Mouse (Mus musculus) layer of hippocampus, adult 11-12 months (tissue): ENCODE data around the gene AI481877.

Source experiments
- DNase-seq: peaks from one replicate; pipeline ENCODE4 v3.0.0; 2022; ENCODE audit warnings: low spot score

AI481877 gene

DNA sequence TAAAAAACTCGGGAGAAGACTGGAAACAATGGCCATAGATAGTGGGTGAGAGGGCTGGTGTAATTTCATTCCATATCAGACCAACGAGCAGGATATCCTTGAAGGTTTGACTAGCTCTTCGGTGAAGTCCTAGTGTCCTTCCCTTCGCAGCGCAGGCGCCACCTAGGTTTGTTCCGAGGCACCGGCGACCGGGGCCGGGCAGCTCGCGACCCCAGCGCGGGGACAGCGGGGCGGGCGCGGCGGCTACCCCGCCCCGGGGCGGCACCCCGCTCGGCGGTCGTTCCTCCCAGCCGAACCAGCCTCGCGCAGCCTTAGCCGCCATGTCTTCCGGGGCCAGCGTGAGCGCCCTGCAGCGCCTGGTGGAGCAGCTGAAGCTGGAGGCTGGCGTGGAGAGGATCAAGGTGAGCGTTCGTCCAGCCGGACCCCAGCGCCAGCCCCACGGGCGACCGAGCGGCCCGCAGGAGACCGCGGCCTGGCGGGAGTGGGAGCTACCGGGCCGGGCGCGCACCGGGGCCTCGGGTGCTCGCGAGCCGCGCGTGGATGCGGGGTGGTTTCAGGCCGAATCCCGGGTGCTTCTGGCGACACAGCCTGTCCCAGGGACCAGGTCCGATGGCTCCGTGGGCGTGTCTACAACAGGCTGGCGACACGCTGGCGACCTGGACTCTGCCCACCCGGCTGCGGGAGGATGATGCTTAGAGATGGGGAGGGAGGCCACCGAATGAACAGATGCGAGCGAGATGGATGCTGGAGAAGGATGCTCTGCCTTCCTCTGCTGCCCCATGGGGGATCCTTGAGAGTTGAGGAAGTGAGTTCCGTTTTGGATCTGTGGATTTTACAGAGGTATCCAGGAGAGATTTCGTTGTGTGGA lies 103.6 kb downstream of the AI481877 start, which contains the start of gene Gng10:
TSS of gene Gng10 (plus strand) at position 171 of the 868 bp plus-strand sequence.
- peak; percentile 63 for DNase-seq

DNA sequence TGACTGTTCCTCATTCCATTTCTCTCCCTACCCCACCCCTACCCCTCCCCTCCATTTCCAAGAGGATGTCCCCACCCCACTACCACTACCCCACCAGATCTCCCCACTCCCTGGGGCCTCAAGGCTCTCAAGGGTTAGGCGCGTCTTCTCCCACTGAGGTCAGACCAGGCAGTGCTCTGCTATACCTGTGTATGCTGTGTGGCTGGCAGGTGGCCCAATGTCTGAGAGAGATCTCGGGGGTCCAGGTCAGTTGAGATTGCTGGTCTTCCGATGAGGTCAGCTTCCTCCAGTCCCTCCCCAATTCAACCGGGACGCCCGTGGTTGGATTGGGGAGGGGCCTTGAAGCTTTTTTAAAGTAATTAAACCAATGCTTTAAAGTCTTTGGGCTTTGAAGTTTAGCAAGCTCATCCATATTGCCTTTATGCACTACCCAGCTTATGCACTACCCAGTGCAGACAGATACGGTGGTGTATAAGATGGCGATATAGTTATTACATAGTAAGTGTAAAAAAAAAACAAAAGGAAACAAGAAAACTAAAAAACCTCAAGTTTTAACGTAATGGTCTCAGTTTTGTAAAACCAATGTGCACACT lies 104.4 kb downstream of the AI481877 start:
- DNase-seq: no peak

DNA sequence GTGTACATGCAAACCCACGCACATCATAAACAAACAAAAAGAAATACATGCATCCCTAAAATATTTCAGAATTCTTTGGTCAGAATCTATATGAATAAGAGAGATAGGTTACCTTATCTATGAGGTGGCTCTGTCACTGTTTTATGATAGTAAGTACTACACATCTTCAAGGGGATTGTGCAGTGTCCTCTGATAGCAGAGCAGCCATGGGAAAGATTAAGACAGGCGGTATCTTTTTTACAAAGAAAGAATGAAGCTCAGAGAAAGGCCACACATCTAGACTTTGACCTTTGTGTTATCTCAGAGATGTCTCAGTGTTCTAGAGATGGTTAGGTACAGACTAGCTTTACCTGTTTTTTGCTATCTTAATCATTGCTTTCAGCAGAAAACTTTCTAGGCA lies 121.9 kb downstream of the AI481877 start:
- no peak for DNase-seq

DNA sequence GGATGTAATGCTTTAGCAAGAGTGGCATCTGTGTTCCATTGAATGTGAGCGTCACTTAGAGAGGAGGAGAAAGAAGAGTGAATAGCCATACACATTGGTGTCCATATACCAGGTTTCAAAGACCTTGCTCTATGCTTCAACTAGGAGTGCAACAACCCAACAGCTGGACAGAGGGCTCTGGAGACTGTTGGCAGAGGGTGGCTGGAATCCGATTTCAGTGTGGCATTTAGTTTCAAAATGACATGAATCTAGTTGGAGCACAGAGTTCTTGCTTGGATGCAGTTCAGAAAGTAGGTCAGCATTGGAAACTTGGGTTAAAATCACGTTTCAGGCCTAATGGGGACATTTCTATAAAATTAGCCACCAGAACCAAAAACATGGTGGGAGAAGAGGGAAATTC lies 123.6 kb downstream of the AI481877 start:
- no peak for DNase-seq

DNA sequence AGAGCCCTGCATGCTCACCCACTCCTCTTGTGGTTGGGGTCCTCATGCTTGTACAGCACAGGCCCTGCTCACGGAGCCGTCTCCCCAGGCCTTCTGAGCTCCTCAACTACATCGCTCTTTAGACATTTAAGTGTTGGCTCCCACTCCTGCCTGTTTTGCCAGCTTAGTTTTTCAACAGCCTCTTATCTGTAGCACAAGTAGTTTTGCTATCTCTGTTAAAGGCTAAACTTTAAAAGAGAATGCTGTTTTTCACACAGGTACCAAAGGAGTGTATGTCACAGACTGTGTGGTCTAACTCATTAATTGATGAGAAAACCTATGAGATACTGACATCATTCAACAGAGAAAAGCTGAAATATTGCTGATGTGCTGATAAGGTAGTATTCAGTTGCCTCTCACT lies 127.3 kb downstream of the AI481877 start:
- DNase-seq: no peak

DNA sequence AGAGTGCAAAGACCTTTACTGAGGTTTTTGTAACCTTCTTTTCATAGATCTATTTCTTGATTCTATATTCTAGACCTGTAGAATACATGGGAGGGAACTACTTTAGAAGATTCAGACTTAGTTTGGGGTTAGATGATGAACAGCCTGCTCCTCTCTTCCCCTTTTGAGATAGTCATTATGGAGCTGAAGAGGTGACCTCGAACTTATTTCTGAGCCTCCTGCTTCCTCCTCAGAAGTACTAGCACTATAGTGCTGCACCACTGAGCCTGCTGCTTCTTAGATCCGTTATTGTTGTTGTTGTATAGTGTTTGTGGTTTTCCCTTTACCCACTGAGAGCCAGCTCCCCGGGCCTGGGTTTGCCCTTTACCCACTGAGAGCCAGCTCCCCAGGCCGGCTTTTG lies 129.1 kb downstream of the AI481877 start:
- no peak for DNase-seq

DNA sequence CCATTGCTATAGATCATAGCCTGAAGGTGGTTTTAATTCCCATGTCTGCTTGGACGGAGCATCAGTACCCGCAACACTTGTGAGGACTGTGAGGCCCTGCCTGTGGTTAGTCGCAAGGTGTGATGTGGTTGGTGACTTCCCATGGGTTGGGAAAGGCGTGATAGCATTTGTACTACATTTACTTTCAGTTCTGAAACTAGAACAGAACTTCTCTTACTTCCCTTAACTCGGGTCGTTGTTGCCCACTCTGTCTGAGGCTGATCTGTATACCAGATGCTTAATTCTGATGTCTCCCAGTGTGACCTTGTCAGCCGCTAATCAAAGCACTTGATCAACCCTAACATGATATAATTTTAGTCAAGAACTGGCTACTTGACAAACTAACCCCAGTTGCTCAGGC lies 129.6 kb downstream of the AI481877 start:
- no peak for DNase-seq

DNA sequence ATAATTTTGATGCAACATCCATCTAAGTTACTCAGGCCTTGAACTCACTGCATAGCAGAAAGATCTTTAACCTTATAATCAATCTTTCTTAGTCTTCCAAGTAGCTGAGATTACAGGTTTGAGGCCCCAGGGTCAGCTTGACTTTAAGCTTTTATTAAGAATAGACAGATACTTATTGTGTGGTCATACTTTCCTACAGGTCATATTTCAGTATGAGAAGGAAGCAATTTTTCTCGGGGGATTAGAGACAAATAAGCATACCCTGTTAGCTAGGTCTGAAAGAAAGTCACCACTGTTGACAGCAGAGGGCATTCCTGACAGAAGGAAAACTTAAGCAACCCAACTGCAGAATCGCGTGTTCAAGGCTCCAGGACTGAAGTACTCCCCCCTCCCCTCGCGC lies 130.8 kb downstream of the AI481877 start:
- no peak for DNase-seq

DNA sequence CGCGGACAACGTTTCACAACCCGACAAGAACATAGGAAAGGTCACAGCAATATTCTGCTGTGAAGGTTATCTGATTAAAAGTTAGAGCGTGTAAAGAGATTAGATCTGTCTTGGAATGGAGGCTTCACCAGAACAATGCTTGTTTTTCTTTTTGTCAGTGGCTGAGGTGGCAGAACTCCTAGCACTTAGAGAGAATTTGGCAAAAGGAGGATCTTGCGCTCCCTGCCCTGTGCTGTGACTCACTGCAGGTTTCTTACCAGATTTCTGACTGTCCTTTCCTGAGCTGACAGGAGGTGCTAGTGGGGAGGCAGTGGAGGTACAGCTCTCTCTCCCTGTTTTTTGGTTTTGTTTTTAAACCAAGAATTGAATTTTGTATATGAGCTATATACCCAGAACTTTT lies 131.8 kb downstream of the AI481877 start:
- no peak for DNase-seq

DNA sequence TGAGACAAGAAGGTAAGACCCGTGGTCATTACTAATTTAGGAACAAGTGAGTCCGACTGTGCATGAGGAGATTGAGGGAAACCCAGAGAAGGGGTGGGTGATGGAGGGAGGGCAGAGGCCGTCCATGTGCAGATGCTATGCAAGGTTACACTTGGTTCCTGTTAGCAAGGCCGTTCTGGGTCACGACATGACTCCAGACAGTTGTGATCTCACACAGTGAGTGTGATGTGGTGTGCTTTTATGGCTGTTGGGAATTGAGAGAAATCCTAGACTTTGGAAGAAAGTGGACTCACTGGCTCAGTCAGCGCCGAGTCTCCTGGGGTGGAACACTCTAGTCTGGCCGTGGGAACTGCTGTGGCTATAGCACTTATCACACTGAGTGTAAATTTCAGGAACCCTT lies 132.6 kb downstream of the AI481877 start:
- DNase-seq: no peak

DNA sequence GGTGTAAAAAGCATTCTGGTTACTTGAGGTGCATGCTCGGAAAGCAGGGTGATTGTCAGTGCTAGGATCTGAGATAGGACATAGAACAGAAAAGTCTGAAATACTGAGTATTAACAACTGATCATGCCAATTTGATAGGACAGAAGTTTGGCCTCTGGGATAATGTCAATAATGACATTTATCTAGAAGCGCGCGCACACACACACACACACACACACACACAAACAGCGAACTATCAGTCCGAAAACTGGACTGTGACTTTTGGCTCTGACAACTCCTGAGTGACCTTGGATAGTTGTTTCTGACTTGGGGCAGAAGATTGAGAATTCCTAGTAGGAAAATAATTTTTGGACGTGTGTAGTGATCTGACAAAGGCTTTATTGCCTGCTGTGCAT lies 135.0 kb downstream of the AI481877 start:
- DNase-seq: no peak

DNA sequence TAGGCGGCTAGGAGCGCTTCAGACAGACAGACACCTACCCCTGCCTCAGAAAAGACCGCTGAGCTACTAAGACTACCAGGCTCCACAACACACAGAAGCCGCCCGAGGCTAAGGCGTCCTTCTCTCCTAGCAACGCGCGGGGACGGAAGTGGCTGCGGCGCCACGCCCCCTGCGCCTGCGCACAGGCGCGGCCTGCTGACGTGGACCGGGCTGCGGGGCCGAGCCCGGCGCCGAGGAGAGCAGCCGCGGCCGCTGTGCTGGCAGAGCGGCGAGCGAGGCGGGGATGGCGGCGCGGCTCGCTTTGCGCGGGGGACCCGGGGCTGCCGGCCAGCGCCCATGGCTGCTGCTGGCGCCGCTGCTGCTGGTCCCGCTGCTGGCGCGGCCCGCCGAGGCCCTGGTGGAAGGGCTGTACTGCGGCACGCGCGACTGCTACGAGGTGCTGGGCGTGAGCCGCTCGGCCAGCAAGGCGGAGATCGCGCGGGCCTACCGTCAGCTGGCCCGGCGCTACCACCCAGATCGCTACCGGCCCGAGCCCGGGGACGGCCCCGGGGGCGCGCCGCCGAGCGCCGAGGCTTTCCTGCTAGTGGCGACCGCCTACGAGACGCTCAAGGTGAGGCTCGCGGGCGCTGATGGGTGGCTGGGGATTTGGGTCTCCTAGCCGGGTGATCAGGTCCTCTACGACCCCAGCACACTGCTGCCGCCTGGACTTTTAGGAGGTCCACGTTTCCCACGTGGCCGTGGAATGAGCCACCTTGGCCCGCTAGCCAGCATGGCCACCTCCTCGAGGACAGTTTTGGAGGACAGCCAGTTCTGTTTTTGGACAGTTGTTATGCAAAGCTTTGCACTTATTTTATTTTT lies 135.6 kb downstream of the AI481877 start, which contains the start of gene Gm20503:
TSS of gene Gm20503 (plus strand) at position 263 of the 858 bp plus-strand sequence.
- DNase-seq: peak; percentile 89

DNA sequence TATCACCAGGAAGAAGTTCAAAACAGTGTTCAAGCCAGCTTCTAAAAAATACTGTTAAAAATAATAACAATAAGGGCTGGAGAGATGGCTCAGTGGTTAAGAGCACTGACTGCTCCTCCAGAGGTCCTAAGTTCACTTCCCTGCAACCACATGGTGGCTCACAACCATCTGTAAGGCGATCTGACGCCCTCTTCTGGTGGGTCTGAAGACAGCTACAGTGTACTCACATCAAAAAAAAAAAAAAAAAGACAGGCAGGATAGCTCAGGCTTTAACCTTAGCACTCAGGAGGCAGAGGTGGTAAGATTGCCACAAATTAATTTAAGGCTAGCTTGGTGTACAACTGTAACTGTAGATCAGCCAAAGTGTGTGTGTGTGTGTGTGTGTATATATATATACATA lies 138.2 kb downstream of the AI481877 start:
- no peak for DNase-seq

DNA sequence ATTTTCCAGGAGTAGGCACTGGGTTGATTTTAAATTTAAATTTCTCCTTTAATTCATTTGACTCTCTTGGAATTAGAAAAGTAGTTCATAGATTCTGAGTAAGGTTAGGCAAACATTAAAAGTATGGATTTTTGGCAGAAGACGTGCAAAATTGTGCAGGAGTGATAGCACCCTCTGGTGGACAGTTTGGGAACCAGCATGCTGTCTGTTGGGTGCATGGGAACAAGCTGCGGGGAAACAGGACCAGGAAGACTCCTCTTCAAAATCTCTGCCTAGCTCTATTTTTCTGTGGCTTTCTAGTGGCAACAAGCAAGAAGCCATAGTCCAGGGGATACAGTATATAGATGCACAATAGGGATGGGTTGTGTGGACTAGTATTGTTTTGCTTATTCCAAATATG lies 139.1 kb downstream of the AI481877 start:
- DNase-seq: peak; percentile 81

DNA sequence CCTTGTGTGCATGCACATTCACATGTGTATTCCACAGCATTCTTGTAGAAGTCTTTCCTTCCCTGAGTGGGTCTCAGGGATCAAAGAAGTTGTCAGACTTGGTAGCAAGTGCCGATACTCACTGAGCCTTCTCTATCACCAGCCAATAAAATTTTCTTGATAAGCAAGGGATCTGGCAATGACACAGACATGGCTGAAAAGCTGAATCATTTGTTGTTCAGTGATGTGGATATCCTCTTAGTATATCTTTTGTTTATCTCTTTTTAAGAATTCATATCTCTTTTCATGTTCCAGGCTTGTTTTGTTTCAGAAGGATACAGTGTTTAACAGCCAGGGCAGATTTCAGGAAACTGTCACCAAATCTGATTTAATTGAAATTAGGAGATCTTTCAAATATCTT lies 140.1 kb downstream of the AI481877 start:
- DNase-seq: no peak

DNA sequence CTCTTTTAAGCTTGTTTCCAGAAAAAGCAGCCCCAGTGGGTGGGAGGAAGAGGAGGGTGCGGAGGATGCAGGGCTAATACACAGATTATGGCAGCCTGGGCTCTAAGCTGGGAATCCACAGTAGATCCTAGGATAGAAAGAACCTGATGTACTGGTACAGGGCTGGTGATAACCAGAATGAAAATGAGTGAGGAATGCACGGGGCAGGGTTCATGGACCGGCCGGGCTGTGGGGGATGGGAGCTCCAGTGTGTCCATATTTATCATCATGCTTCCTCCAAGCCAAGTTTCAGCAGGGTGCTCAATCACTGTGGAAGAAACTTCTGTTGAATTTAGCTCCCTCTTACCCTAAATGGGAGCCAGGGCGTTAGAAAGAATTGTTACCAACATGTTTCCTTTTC lies 141.7 kb downstream of the AI481877 start:
- DNase-seq: no peak

DNA sequence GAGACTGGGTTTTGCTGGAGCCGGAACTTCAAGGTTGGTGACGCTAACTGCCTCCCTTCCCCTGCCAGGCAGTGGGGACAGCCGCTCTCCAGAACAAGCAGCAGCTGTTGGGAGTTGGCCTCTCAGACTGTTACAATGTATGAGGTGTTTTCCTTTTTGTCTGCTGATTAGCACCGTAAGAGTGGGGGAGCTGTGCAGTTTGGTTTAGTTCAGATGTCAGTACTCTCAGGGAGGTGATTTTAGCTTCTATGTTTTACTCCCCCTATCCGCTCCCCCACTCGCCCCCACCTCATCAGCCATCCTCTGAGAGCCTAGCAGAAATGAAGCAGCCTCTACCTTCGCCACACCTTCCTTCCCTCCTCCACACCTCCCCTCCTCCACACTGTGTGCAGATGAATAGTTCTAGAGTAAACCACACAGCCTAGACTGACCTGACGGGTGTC lies 143.5 kb downstream of the AI481877 start:
- DNase-seq: no peak

DNA sequence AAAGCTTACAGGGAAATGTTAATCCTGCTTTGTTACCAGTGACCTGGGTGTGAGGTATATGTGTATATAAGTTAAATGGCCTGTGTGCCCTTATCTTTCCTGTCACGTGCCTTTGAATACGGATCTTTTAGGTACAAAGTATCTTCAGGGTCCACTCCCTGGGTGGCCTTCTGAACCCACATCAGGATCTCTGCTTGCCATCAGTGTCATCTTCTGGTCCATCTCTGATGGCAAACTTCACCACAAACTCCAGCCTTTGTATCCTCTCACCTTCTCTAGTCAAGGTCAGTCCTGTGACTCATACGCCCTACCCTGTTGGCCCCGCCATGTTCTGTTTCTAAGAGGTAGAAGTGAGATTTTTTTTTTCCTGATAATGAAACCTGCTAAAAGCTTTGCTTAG lies 144.0 kb downstream of the AI481877 start, which contains the start of gene Dnajc25:
TSS of gene Dnajc25 (plus strand) at position 301 of the 400 bp plus-strand sequence.
- DNase-seq: no peak
